Mouse (Mus musculus) heart, postnatal 25 days (tissue): ENCODE results near the gene Slc18a3. TPM values are rescaled to one million over a fixed set of nuclear protein-coding genes. Genes with fewer than 3 reads are reported as not detected.

ENCODE experiments used
- DNase-seq: peaks from one replicate; pipeline ENCODE4 v3.0.0; 2022; ENCODE audit warnings: low spot score
- intact Hi-C: fragments of 180-260 bp; cut with DNase I; formaldehyde crosslinking; loops from one replicate; pipeline ENCODE4 v1.15.1; 2025
- total RNA-seq, 2 experiments: library from RNA; stranded (reverse); gene quantifications; 2 replicates each; pipeline ENCODE4 v1.2.3; 2021

Gene Slc18a3
- total RNA-seq, 2 experiments from 2014 or later: not detected

DNA sequence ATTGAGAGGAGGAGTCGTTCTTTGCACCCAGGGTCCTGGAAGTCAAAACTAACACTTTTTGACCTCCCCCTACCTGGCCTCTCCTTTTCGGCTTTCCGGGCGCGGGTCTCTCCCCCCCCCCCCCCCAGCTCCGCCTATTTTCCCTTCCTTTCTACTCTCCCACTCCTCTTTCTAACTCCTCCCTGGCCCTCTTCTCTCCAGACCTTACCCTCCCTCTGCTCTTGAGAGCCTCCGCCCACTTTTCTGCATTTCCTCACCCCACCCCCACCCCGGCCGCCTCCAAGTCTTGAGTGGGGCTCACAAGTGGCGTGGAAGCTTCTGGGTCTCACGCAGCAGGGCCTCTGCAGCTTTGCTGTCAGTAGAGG, 838 bp upstream of the Slc18a3 start:
- intact Hi-C loops: no loop called here
- no peak for DNase-seq

- intact Hi-C loops: no loop called here
- no peak for DNase-seq
Observed at GRCm38 (mm10) chr14:32463211-32464040, 1.2 kb downstream of the Slc18a3 start.

- DNase-seq: no peak
- intact Hi-C loops: no loop called here
Observed at GRCm38 (mm10) chr14:32452552-32452951, 12.1 kb downstream of the Slc18a3 start.

DNA sequence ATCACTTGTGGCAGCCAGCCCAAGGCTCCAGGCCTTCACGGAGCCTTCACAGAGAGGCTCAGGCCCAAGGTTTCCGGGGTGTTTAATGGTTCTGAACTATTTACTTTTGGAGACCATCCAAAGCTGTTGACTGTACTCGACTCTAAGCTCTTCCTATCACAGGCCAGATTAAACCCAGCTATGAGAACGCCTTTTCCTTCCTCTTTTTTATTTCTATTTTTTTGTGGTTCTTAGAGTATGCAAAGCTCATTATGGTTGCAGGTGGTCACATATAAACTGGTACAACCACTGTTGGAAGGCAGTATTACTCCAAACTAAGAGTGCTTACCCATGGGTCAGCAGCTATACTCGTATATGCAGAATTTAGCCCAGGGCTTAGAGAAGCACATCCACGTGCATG, 17.7 kb downstream of the Slc18a3 start:
- intact Hi-C loops: no loop called here
- no peak for DNase-seq

DNA sequence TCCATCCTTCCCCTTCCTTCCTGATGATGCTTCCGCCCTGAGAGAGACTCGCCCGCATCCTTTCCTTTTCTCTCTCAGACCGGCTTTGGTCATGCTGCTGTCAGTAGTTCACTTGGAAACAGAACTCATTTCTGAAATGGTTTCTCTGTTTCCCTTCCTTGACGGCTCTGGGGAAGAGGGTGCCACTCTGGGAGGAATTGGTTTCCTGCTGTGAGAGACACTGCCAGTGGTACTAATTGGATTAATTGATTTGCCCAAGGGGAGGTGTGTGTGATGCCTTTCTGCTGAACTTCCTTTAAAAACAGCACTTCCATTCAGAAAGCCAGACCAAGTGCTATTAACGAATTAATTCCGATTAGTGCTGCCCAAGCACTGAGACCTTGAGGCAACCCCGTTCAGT, 21.2 kb downstream of the Slc18a3 start:
- DNase-seq: no peak
- intact Hi-C loops: no loop called here

DNA sequence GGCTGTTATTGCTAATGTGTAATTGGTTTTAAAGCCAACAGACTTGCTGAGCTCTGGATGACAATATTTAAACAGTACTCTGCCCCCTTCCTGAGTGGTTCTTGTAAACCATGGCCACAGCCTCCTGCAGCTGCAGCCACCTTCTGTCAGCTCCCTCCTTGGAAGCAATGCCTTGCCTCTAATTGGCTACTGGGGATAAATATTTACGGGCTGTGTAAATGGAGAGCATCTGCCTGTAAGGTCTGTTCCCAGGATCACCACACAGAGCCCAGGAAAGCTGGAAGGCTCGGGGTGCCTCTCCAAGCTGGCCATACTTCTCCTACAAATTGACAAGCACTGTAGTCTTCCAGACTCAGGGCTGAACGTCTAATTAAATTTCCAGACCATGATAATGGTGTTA, 24.9 kb downstream of the Slc18a3 start:
- DNase-seq: no peak
- intact Hi-C loops: no loop called here

- intact Hi-C loops: no loop called here
- no peak for DNase-seq
Observed at GRCm38 (mm10) chr14:32439316-32439715, 25.3 kb downstream of the Slc18a3 start.

DNA sequence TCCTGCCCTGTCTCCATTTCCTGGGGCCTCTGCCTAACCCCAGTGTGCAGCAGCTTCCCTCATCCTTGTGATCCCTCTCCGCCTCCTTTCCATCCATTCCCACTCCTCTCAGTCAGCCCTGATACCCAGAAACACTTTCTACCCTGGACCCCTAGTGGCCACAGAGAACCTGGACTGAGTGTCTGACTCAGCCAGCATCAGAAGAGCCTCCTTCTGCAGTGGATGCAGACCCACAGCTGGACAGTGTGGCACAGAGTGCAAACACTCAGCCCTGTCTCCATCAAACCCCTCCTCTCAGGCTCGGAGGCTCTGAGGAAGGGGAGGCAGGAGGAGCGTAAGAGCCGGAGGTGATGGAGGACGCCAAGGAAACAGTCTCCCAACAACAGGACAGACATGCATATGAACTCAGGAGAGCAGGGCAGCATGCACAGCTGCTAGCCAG, 27.3 kb downstream of the Slc18a3 start:
- intact Hi-C loops: no loop called here
- no peak for DNase-seq

DNA sequence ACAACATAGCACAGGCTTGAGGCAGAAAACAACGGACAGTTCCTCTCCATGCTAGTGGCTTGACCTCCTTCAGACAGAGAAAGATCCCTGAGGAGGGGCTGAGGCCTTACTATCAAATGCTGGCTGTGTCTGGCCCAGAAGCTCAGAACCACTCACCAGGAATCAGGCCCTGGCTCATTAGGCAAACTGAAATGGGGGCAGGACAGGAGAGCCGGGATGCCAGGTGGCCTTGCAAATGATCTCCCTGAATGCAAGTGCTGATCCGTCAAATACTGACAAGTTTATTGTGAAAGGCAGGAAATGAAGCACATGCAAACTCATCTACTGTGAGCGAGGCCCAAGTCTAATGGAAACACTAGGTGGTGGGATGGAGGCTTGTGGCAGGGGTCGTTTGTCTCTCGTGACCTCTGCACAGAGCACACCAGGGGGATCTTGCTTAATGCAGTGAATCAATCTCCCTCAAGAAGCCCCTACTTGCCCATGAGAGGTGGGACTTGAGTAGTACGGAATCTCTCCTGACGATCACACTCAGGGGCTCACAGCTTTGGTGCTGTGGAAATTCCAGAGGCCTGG, 35.5 kb downstream of the Slc18a3 start:
- intact Hi-C loops: no loop called here
- DNase-seq: no peak

DNA sequence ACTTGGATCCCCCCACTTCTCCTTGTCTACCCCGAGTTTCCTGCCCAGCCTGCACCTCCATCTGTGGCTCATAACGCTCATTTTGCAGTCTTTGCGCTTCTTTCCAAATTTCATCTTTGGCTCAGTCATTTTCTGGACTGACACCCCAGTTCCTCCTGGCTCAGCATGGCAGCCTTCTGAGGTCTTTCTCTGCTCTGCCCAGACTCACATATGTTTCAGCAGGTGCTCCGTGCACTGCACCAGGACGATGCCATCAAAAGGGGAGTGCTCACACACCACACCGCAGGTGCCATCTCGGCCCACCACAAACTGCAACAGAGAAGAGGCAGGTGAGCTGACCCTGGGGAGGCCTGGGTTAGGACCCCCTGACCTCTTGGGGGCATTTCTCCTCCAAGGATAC, 40.7 kb downstream of the Slc18a3 start:
- intact Hi-C loops: no loop called here
- no peak for DNase-seq

DNA sequence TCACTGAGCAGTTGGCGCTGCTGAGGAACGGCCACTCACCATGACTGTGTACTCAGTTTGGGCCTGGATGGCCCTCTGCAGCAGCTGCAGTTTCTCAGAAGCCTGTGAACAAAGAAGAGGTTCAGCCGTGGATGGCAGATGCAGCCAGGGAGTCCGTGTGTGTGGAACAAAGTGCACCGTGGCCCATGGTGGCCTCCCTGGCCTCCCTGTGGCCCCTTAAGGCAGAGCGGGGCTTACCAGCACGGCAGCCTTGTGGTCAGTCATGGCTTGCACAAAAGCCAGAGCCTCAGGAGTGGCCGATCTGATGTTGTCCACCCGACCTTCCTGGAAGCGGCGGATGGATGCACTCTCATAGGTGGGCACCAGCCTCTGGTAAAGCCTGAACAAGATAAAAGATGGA, 45.9 kb downstream of the Slc18a3 start:
- no peak for DNase-seq
- intact Hi-C loops: no loop called here

Other genes with a start within 250 kb of the Slc18a3 start
- gene Ogdhl, start 142.8 kb downstream of the Slc18a3 start, total RNA-seq: 10 to 100 TPM; 78.0 to 92.1 TPM
- not detected for gene 1700024G13Rik, start 76.5 kb downstream of the Slc18a3 start, total RNA-seq
- gene Chat, start 1.1 kb upstream of the Slc18a3 start, total RNA-seq: not detected
- 1 to 10 TPM; 3.8 to 4.3 TPM for gene Ercc6, start 48.7 kb upstream of the Slc18a3 start, total RNA-seq
- gene Prrxl1, start 134.6 kb upstream of the Slc18a3 start, total RNA-seq: not detected
- gene 3425401B19Rik, start 220.4 kb upstream of the Slc18a3 start, total RNA-seq: 100 to 1,000 TPM; 106 to 121 TPM